Mouse (Mus musculus): ENCODE results near the gene Gm14569.
A peak's percentile ranks its signal among the peaks of the same experiment; 100 is the strongest.

Gm14569 gene

DNA sequence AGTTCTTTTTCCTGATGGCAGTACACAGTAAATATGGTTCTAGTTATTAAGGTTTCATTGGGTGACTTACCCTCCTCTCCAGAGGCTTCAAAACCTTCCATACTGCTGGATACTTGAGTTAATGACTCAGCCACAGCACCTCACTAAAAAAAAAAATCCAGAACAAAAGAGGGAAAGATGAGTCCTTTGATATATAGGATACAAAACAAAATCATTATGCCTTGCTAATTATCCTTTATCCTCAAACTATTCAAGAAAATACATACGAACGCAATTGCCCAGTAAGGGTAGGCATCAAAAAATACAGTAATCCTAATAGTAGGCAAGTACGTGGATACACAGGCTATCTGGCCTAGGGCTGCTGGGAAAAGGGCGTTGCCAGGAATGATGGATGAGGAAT, at the start of gene Gm14569:
Gene Gm14569 (minus strand): TSS at position 101 of the 400 bp plus-strand sequence.
- no peak for DNase-seq

DNA sequence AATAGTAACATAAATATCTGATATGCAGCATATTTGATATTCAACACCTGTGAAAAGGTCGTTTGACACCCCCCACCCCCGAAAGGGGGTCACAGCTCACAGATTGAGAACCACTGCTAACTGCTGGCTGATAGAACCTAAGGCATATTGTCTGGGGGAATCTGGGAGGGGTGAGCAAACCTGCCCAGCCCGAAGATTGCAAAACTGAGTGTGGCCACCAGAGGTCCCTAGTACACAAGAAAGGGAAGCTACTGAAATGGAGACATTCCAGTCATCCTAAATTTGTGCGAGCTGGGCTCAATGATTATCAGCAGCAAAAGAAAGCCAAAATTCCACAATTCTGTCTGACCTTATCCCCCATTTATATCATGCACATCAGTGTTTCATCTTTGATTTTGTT, 42.9 kb upstream of the Gm14569 start:
- peak; percentile 53 for DNase-seq

DNA sequence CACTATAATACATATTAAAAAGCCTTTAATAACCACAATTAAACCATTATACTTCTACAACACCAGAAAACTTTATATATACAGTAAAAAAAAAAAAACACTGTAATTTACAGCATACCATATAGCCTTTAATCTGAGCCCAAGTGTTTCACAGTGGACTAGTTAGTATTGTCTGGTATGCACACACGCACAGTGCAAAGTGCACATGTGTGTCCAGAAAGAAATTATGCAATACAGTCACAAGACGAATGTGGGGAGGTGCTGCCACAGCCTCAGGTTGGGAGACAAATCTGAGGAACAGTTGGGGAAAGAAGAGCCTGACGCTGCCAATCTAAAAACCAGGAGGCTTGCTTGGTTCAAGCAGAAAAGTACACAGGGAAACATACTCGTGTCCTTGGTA, 42.1 kb upstream of the Gm14569 start:
- no peak for DNase-seq

DNA sequence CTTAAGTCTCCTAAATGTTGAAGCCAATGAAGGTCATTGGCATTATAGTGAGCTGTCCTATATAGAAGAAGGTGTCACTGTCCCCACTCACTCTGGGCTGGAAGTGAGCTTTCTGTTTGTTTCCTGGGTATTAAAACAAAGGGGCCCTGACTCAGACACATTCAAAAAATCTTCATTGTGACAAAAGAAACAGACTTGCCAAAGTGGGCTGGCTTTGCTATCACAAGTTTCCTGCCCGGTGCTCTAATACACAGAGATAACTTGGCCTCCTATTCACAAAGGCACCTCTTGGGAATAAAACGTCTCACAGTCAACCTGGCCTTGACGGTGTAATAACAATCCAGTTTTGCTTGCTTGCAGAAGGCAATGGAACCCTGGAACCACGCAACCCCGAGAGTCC, 38.6 kb upstream of the Gm14569 start:
- DNase-seq, result no peak

DNA sequence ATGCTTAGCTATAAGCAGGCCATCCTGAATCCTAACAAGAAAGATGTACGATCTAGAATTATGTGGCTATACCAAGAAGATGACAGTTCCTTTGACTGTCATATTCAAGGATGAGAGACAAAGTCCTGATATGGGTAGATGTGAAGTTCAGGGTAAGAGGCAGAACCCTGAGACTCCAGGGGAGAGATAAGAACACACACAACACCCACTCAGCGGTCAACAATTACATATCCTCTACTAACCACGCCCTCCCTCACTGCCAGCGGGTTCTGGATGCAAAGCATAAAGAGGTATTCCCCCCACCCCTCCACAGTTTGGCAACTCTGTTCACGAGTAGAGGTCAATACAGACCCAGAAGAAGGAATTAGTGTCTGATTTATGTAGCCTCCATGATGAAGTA, 32.1 kb upstream of the Gm14569 start:
- no peak for DNase-seq

DNA sequence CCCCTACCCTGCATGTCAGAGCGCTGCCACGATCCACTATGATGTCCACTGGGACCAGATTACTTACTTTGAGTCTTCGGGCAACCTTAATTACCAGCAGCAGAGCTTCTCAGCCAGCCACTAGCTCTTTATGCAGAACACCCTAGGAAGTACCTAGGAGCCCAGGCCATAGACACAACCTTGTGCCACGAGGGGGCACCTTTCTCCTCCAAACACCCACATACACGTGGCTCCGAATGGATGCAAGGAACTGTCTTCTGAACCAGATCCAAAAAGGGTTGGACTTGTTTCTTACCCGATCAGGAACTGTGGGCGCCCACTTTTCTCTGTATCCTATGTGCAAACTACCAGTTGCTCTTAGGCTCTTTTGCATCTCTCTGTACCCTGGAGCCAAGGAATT, 22.1 kb upstream of the Gm14569 start:
- no peak for DNase-seq

DNA sequence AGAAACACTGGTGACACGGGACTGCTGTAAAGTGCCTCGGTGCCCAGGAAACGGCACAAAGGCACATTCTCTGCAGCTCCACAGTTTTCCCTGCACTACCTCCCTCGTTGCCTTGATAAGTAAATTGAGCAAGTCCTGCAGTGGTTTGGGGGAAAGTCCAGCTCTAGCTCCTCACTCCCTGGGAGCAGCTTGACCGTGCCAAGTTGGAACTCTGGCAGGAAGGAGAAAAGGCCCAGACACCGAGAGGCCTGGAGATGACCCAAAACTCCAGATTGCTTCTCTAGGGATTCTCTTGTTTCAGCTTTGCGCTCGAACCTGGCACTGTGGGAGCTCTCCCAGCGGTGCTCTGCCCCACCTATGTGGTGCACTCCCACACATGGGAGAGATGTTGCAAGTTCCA, 21.6 kb upstream of the Gm14569 start:
- DNase-seq, result no peak

DNA sequence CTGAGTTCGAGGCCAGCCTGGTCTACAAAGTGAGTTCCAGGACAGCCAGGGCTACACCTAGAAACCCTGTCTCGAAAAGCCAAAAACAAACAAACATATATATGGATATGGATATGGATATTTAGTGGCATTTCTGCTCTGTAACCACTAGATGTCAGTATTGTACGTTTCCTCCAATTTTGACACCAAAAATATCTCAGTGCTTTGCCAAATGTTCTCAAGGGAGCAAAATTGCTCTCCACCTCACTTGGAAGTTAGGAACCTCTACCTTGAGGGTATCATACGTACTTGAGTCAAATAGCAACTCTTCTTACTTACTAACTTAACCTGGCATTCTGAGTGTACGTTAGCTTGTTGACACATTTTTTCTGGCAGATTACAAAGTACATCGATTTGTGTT, 15.2 kb upstream of the Gm14569 start:
- DNase-seq, result no peak

DNA sequence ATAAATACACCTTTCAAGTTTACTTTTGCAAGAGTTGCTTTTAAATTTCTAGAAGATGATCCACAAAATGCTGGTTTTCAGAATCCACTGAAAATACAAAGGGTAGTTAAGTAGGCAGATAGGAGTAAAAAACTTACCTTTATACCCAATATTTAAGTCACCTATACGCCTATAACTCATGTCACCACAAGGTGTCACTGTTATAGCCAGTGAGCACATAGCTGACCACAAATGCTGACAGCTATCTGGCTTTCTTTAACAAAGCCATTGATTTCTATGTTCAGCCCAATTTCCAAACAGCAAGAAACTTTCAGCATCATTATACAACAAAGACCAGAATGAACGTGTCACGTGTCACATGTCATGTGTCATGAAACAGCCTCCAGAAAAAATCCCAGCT, 2.1 kb downstream of the Gm14569 start:
- no peak for DNase-seq

DNA sequence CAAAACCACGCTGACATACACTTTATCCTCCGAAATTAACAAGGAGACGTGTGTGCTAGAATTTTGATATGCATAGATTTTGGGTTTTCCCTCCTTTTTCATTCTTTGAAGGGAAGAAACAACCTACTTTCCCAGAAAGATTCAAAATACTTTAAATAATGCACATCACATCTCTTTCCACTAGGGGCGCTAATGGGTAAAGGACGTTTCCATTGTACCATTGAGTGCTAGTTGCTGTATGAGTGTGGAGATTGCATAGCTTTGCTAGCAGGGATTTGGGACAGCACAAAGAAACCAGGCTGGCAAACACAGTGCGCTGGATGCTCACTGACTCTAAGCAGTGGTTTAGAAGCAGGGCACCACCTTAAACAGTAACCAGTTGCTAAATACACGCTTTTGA, 3.6 kb downstream of the Gm14569 start:
- no peak for DNase-seq

DNA sequence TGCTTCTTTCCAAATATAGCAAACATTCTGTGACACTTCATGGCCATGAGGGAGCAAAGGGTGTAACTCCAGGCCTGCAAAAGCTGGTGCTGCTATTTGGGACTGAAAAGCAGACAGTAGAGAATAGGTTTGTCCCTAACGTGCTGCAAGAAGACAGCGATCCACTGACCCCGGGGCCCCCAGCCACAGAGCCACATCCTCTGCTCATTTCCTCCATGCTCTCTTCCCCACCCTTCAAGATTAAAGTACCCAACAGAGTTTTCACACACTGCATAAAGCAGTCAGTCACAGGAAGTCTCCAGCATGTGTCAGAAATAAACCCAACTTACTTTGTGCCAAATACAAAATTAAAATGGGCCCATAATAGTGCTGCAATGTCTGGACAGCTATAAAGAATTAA, 16.8 kb downstream of the Gm14569 start:
- no peak for DNase-seq

DNA sequence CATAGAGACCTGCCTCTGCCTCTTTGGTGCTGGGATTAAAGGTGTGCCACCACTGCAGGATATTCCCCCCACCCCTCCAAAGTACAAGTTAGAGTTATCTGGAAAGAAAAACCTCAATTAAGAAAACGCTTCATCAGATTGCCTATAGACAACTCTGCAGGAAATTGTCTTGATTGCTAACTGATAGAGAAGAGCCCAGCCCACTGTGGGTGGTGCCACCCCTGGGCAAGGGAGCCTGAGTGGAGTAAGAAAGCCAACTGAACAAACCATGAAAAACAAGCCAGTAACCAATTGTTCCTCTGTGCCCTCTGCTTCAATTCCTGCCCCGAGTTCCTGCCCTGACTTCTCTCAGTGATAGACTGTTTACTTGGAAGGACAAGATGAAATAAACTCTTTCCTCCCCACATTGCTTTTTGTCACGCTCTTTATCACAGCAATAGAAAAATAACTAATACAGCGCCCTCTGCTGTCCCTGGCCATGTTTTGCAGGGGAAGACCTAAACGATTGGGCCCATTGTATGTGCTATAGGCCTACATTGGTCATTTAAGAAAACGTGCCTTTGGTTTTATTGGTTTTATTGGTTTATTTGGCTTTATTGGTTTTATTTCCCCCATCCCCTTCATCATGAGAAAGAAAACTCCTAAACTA, 17.4 kb downstream of the Gm14569 start:
- DNase-seq, result no peak

DNA sequence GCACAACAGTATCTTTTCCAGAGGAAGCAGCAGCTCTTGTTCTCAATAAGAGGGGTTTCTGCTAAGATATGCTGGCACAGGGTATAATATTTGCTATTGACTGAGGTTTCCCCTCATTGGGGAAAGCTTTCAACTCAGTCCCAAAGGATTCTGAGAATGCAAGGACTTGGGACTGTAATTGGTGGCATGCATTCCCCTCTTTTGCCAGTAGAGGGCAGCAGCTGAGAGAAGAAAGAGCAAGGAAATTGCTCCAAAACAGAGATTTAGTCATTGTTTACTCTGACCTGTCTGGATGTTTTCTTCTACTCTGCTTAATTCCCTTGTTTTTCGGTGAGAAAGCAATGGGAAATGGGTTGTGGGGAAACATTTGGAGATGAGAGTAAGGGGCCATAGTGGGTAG, 35.6 kb downstream of the Gm14569 start:
- no peak for DNase-seq

DNA sequence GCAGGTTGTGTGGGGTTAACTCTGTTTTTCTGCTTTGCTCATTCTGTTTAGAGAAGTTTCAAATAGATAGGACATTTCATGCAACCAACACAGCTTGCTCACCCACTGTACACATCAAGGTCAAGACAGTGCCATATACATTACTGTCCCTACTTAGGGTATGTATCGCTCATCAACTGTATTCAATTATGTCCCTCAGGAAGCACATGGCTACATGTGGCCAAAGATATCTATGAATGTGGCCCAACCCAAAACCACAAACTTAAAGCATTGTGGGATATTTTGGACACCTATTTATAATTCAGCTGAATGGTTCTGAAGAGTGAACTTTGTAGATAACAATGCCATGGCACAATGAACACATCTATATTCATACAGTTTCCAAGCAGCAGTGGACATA, 53.7 kb downstream of the Gm14569 start:
- DNase-seq, result no peak

DNA sequence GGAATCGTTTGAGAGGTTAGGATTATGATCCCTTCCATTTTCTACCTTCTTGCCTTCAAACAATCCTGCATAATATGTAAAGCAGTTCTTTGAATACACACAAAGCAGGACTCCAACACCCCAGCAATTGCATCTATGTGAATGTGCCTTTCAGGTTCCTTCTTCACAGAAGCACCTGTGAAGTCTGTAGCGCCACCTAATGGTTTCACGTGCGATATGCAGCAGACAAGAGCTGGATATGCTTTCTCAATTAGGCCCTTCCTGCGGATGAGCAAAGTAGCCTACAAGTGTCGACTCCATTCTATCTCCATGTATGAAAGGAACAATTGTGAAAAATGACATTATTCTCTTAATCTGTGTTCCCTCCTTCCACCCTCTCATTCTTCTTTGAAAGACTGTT, 56.6 kb downstream of the Gm14569 start:
- DNase-seq, result peak; percentile 3

DNA sequence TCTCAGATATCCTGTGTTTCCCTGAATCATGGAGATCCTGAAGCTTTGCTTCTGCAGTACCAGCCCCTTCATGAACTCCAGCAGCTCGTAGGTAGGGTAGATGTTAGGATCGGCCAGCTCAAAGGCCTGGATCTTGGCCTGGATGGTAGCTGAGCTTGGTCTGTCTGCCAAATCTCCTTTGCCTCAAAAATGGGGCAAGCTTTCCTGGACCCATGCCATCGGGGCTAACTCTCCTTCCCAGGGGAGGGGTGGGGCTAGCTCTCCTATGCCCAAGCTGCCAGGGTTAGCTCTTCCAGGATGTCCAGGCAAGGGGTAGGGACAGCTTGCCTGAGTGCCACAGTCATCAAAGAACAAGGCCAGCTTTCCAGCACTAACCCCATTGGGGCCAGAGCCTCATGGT, 72.5 kb downstream of the Gm14569 start:
- no peak for DNase-seq

DNA sequence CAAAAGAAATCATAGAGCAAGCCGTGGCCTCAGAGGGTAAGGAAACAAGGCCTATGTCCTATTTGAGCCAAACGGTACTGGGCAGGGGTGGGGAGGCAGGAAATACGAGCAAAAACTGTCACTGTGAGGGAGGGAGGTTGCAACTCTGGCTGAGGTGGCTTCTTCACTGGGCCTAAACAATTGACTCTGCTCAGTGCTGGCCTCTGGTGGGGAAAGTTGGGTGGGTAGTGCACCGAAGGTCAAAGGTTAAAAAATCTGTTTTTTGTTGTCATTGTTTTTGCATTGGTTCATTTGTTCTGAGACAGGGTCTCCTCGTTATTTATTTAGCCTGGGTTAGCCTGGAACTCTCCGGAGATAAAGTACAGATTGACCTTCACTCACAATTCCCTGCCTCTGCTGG, 89.3 kb downstream of the Gm14569 start:
- no peak for DNase-seq

DNA sequence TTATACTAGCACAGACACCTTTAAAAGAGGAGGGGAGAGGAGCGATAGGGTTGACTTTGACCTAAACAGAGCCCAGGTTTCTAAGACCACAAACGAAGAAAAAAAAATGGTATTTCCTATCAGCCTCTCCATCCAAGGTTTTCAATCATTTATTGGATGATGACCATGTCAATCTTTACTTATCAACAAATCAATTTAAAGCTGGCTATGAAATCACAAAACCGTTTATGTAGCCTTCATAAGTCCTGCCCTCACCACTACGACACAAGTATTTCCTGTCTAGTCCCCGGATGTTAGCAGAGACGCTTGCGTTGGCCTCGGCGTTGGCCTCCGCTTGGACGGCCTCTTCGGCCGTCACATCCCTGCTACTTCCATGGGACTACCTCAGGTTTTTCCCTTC, 90.7 kb downstream of the Gm14569 start, which contains the start of gene Gm6268:
Gene Gm6268 (plus strand): TSS at position 301 of the 400 bp plus-strand sequence.
- DNase-seq, result no peak

DNA sequence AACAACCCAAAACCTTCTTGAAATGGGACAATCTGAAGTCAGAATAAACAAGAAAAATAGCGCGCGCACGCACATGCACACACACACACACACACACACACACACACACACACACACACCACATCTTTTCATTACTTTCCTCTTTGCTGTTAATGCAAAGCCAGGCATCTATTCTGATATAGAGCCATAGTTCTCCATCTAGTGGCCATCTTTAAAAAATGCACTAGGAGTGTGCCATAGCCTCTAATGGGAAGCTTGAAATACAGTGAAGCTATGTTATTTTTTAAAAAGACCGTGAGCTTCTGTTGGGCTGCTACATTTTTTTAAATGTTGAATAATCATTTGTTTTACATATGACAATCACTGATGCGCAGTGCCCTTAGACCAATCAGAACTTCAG, 98.4 kb downstream of the Gm14569 start:
- DNase-seq, result no peak

DNA sequence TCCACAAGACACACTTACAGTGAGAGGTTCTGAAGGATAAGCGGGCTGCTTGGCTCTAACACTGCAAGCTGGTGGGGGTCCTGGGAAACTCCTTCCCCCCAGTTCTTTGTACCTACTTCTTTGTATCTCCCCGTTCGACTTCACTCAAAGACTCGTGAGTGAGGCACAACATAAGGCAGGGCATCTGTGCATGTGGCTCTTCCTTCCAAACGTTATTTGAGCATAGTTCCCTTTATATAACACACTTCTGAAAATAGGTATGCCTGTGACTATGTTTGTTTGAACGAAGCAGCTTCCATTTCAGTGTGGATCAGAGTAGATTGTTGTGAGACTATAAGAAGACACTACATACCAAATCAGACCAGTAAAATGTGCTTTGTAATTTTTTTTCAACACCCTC, 99.0 kb downstream of the Gm14569 start:
- peak; percentile 30 for DNase-seq

DNA sequence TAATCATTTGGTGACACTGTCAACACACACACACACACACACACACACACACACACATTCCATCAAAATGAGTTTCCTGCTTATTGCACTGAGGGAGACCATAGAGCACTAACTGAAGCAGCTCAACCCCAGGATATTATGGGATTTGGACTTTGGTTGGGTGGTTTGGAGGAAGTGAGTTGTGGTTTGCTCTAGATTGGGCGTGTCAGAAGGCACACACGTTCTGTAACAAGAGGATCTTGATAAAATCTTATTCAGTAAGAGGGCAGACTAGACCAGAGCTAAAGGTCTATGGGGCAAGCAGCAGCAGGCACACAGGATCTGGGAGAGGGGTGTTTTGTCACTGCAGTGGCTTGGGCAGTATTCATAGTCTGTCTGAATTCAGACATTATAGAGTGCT, 101.1 kb downstream of the Gm14569 start:
- DNase-seq, result no peak

DNA sequence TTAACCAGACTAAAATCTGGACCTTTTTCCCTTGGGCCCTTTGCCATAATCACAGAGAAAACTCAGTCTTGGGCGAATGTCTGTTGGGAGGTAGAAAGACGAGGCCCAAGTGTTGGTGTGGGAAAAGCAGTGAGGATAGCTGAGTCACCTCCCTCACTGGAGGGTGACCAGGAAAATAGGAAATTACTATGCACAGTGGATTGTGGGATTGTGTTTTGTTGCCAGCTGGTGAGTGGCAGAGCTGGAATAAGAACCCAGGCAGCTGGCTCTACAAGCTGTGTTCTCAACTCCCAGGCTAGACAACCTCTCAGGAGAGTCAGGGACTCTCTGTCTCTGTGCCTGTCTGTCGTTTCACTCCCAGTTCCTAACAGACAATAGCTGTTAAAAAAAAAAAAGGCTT, 101.7 kb downstream of the Gm14569 start:
- DNase-seq, result peak; percentile 80

DNA sequence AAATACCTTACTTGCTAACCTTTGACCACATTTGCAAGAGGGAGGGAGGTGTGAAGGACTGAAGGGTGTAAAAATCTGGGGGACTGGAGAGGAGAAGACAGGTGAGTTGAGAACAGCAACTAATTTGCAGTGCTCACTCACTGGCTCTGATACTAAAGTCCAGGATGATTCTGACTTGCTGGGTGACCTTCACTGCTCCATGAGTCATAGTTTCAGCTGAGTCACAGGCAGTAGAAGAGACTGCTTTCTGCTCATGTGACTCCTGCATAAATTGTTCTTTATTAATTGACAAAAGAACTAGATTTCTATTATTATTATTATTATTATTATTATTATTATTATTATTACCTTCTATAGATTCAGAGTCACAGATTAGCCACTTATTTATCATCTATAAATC, 106.3 kb downstream of the Gm14569 start:
- DNase-seq, result no peak

All from layer of hippocampus, adult 9-11 months (tissue).